Mouse (Mus musculus): ENCODE measurements at regions not wholly inside any gene's neighbourhood (a gene's known extent, or its start where the extent isn't known, plus 50 kb on each side); places are given as distances from the start of the nearest gene placed in this dataset.
A peak's percentile ranks its signal among the peaks of the same experiment; 100 is the strongest.

GRCm38 (mm10) chr16:19834128-19834527, 74.1 kb downstream of the B3gnt5 start:
- peak in 1 of 2 experiments; percentile 3 for DNase-seq

- DNase-seq, result no peak
Observed at GRCm38 (mm10) chr16:19834750-19835149, 74.7 kb downstream of the B3gnt5 start.

DNA sequence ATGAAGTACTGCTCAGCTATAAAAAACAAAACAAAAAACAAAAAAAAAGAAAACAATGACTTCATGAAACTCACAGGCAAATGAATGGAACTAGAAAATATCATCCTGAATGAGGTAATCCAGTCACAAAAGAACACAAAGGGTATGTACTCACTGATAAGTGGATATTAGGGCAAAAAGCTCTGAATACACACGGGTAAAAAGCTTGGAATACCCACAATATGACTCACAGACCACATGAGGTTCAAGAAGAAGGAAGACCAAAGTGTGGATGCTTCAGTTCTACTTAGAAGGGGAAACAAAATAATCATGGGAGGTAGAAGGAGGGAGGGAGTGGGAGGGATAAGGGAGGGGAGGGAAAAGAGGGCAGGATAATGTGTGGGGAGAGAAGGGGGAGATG, 79.8 kb downstream of the B3gnt5 start:
- DNase-seq, result no peak

- DNase-seq, result no peak
Observed at GRCm38 (mm10) chr16:19842346-19843025, 82.5 kb downstream of the B3gnt5 start.

- no peak for DNase-seq
Observed at GRCm38 (mm10) chr16:19843738-19844137, 83.7 kb downstream of the B3gnt5 start.

- no peak for DNase-seq
Observed at GRCm38 (mm10) chr16:19848395-19848794, 88.4 kb downstream of the B3gnt5 start.

GRCm38 (mm10) chr16:19865306-19865705, 105.3 kb downstream of the B3gnt5 start:
- DNase-seq, result no peak

- DNase-seq, result no peak
Observed at GRCm38 (mm10) chr16:19865931-19866330, 105.9 kb downstream of the B3gnt5 start.

- DNase-seq, result no peak
Observed at GRCm38 (mm10) chr16:19869425-19869824, 109.4 kb downstream of the B3gnt5 start.

- peak; percentile 25 to 56 for DNase-seq
Observed at GRCm38 (mm10) chr16:19876861-19877554, 105.8 kb downstream of the Klhl6 start.

GRCm38 (mm10) chr16:19882961-19883360, 99.9 kb downstream of the Klhl6 start:
- DNase-seq, result no peak

GRCm38 (mm10) chr16:19883776-19884513, 98.9 kb downstream of the Klhl6 start:
- DNase-seq, result no peak

GRCm38 (mm10) chr16:19884535-19884934, 98.3 kb downstream of the Klhl6 start:
- DNase-seq, result no peak

DNA sequence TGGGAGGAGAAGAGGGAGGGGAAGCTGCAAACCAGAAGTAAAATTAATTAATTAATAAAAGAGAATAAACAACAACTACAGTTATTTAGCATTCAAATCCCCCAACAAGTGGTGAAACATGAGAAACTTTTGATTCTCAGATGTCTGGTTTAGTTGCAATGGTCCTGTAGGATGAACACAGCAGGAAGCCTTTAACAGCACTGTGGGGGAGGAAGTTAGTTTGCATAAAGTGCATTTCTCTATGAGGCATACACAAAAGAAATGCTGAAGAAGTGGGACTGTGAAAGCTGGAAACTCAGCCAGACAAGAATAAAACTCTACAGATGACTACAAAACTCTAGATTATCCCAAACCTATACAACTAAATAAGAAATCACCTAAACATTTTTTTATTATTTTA, 96.2 kb downstream of the Klhl6 start:
- DNase-seq, result no peak

DNA sequence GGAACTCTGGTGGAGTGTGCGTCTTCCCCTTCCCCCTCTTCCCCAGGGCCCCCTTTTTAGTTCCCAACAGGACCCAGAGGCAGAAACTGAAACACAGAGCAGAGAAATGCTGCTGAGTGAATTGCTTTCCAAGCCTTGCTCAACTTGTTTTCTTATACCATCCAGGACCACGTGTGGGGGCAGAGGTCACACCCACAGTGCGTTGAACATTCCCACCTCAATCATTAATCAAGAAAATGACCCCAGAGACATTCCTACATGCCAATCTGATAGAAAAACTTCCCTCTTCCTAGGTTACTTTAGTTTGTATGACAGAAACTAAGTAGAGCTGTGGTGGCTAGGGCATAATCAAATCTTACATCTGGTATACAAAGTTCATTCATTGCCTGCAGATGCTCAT, 93.3 kb downstream of the Klhl6 start:
- DNase-seq, result no peak

DNA sequence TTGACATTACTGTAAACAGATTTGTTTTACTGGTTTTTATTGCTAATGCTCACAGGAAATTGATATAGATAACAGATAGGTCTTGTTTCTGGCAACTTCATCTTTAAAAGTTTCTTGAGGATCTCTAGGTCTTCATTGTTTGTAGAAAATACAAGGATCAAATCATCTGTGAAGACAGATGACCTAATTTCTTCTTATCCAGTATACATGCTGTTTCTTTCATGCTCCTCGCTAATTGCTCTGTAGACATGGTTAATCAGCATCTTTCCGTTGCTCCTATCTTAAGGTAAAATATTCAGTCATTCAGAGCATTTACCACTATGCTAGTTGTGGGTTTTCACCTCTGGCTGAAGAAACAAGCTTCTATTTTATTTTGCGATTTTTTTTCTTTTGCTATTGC, 91.4 kb downstream of the Klhl6 start:
- no peak for DNase-seq

DNA sequence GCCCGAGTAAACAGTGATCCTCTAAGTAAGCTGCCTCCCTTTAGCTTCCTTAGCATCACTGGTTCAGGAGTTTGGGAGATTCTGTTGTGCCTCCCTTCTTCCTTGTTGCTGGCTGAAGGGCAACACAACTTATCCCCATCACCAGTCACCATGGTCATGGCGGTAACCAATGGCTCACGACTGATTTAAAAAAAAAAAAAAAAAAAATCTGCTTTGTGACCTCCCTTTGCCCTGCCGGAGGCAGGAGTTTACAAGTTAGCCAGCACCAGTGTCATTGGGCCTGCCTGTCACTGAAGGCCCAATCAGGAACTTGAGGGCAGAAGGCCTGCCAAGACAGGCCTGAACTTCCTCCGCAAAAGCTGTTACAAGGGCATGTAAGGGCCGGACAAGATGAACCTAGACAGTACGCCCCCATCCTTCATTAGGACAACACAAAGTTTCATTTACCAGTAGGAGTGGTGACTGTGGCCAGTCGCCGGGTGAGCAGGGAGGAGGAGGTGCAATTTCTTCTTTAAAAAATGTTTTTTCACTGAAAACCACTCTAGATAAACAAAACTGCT, 88.3 kb downstream of the Klhl6 start:
- no peak for DNase-seq

All from cerebellum, postnatal 25 days (tissue).